Mouse (Mus musculus): ENCODE results near the gene Dram1.

Gene Dram1

GRCm38 (mm10) chr10:88284343-88284990, 94.4 kb downstream of the Dram1 start:
- DNase-seq (ENCODE audit: low spot score): no peak

- no peak for DNase-seq (ENCODE audit: low spot score)
Measured at GRCm38 (mm10) chr10:88281699-88282098, 97.2 kb downstream of the Dram1 start.

GRCm38 (mm10) chr10:88274045-88274444, 104.8 kb downstream of the Dram1 start:
- no peak for DNase-seq (ENCODE audit: low spot score)

Data from urinary bladder, postnatal 14 days (tissue).